Mouse (Mus musculus) lung, embryonic 15.5 days (tissue): ENCODE data around the gene Siva1. TPM values are rescaled to one million over a fixed set of nuclear protein-coding genes. Genes with fewer than 3 reads are reported as not detected.

Source experiments
- ATAC-seq: fragments of 200-750 bp; cut with Nextera tagmentation; 2 replicates; pipeline ENCODE4 v1.8.0; 2017; ENCODE audit warnings: moderate number of reproducible peaks, borderline replicate concordance; ENCODE audit not compliant: low FRiP score, low TSS enrichment; ENCODE audit errors: extremely low read depth
- H3K27ac ChIP-seq: fragments of 300-500 bp; sonication (generic); 2 replicates; pipeline ENCODE4 v1.5.1; 2015; ENCODE audit warnings: moderate library complexity, mild to moderate bottlenecking, inconsistent platforms
- H3K27me3 ChIP-seq: fragments of 300-500 bp; sonication (generic); 2 replicates; pipeline ENCODE4 v1.6.1; 2015; ENCODE audit warnings: inconsistent platforms
- H3K36me3 ChIP-seq: fragments of 300-500 bp; sonication (generic); 2 replicates; pipeline ENCODE4 v1.6.1; 2015; ENCODE audit warnings: inconsistent platforms
- H3K4me1 ChIP-seq: fragments of 300-500 bp; sonication (generic); 2 replicates; pipeline ENCODE4 v1.6.1; 2015; ENCODE audit warnings: inconsistent platforms
- H3K4me2 ChIP-seq: fragments of 300-500 bp; sonication (generic); 2 replicates; pipeline ENCODE4 v1.6.1; 2015; ENCODE audit warnings: inconsistent platforms, mild to moderate bottlenecking, moderate library complexity
- H3K4me3 ChIP-seq: fragments of 300-500 bp; sonication (generic); 2 replicates; pipeline ENCODE4 v1.5.1; 2015; ENCODE audit warnings: mild to moderate bottlenecking, inconsistent platforms
- H3K9ac ChIP-seq: fragments of 300-500 bp; sonication (generic); 2 replicates; pipeline ENCODE4 v1.6.1; 2015; ENCODE audit warnings: inconsistent platforms
- H3K9me3 ChIP-seq: fragments of 300-500 bp; sonication (generic); 2 replicates; pipeline ENCODE4 v1.6.1; 2016; ENCODE audit warnings: inconsistent platforms
- WGBS: fragments of 180-500 bp; shearing (Covaris S2); methylation state at CpG from one replicate; pipeline ENCODE4 v1.1.7; 2015; 5-methylcytosine and 5-hydroxymethylcytosine counted together
- polyA plus RNA-seq: library from polyadenylated mRNA; unstranded; fragments of >200 nt; fragmentation: Nextera tagmentation; extraction: Ambion mirVana; gene quantifications from 2 replicates; pipeline ENCODE4 v1.2.1, GENCODE M21; 2015

Gene Siva1
- polyA plus RNA-seq, 1 experiment from 2014 or later, result 232 TPM

- Histone ChIP-seq H3K9me3 (no peaks in the 10 kb centered on the region), H3K9ac (no peak overlapping the region), H3K4me2 (no peak overlapping the region), H3K27ac (peak overlapping the region; percentile 95), H3K27me3 (no peaks in the 10 kb centered on the region), H3K4me1 (peaks cover 83% of the 10 kb centered on the region), H3K36me3 (peaks cover 48% of the 10 kb centered on the region), H3K4me3 (no peak overlapping the region)
- no peak for ATAC-seq
- WGBS, result 53% methylated on average over 9 of the region's 9 CpGs
Observed at GRCm38 (mm10) chr12:112661851-112662250, 17.4 kb downstream of the Siva1 start.

- peak overlapping the region; percentile 89 for H3K27ac ChIP-seq
- H3K36me3 ChIP-seq, result peaks cover 44% of the 10 kb centered on the region
- ATAC-seq, result no peak
- no peaks in the 10 kb centered on the region for H3K9me3 ChIP-seq
- H3K4me1 ChIP-seq, result peaks cover 97% of the 10 kb centered on the region
- no peak overlapping the region for H3K4me3 ChIP-seq
- H3K4me2 ChIP-seq, result peak overlapping the region; percentile 9; the same call in 1 of the 2 replicates
- no peak overlapping the region for H3K9ac ChIP-seq
- H3K27me3 ChIP-seq, result no peaks in the 10 kb centered on the region
- WGBS, result 61% methylated on average over 11 of the region's 11 CpGs
Observed at GRCm38 (mm10) chr12:112663303-112663702, 18.8 kb downstream of the Siva1 start.

GRCm38 (mm10) chr12:112663716-112664115, 19.2 kb downstream of the Siva1 start:
- Histone ChIP-seq H3K27ac (peak overlapping the region; percentile 89), H3K4me3 (no peak overlapping the region), H3K9ac (no peak overlapping the region), H3K9me3 (no peaks in the 10 kb centered on the region), H3K4me1 (peaks cover 99% of the 10 kb centered on the region), H3K27me3 (no peaks in the 10 kb centered on the region), H3K36me3 (peaks cover 44% of the 10 kb centered on the region), H3K4me2 (peak overlapping the region; percentile 9; the same call in 1 of the 2 replicates)
- no peak for ATAC-seq
- WGBS, result 73% methylated on average over 12 of the region's 12 CpGs

GRCm38 (mm10) chr12:112664124-112664523, 19.6 kb downstream of the Siva1 start:
- Histone ChIP-seq H3K4me3 (no peak overlapping the region), H3K4me2 (0 out of 2 replicates have a peak overlapping the region, but pooled peaks have one; percentile 9), H3K9me3 (no peaks in the 10 kb centered on the region), H3K27me3 (no peaks in the 10 kb centered on the region), H3K27ac (peak overlapping the region; percentile 89), H3K36me3 (peaks cover 44% of the 10 kb centered on the region), H3K4me1 (peaks cover 99% of the 10 kb centered on the region), H3K9ac (no peak overlapping the region)
- WGBS, result 37% methylated on average over 2 of the region's 2 CpGs
- ATAC-seq, result no peak

GRCm38 (mm10) chr12:112664656-112665055, 20.2 kb downstream of the Siva1 start:
- no peak overlapping the region for H3K9ac ChIP-seq
- 36% methylated on average over 5 of the region's 5 CpGs for WGBS
- H3K27me3 ChIP-seq, result no peaks in the 10 kb centered on the region
- peak overlapping the region; percentile 28; the same call in 1 of the 2 replicates for H3K4me2 ChIP-seq
- no peaks in the 10 kb centered on the region for H3K9me3 ChIP-seq
- ATAC-seq, result no peak
- H3K27ac ChIP-seq, result peak overlapping the region; percentile 89
- H3K4me1 ChIP-seq, result peaks cover 97% of the 10 kb centered on the region
- peaks cover 44% of the 10 kb centered on the region for H3K36me3 ChIP-seq
- H3K4me3 ChIP-seq, result no peak overlapping the region

- peak overlapping the region; percentile 28 for H3K4me2 ChIP-seq
- peak overlapping the region; percentile 89 for H3K27ac ChIP-seq
- H3K4me1 ChIP-seq, result peaks cover 97% of the 10 kb centered on the region
- H3K36me3 ChIP-seq, result peaks cover 46% of the 10 kb centered on the region
- no peaks in the 10 kb centered on the region for H3K9me3 ChIP-seq
- ATAC-seq, result peak; percentile 12
- H3K27me3 ChIP-seq, result no peaks in the 10 kb centered on the region
- 9% methylated on average over 18 of the region's 18 CpGs for WGBS
- H3K9ac ChIP-seq, result no peak overlapping the region
- no peak overlapping the region for H3K4me3 ChIP-seq
Observed at GRCm38 (mm10) chr12:112665445-112665844, 21.0 kb downstream of the Siva1 start.

GRCm38 (mm10) chr12:112665881-112666544, 21.5 kb downstream of the Siva1 start:
- no peak; the same call in 1 of the 2 replicates for ATAC-seq
- 64% methylated on average over 9 of the region's 9 CpGs for WGBS
- no peak overlapping the region for H3K9ac ChIP-seq
- peak overlapping the region; percentile 28; the same call in 1 of the 2 replicates for H3K4me2 ChIP-seq
- H3K4me1 ChIP-seq, result peaks cover 97% of the 10 kb centered on the region
- no peaks in the 10 kb centered on the region for H3K9me3 ChIP-seq
- peaks cover 48% of the 10 kb centered on the region for H3K36me3 ChIP-seq
- no peak overlapping the region for H3K4me3 ChIP-seq
- H3K27ac ChIP-seq, result peak overlapping the region; percentile 89
- H3K27me3 ChIP-seq, result no peaks in the 10 kb centered on the region

- H3K9ac ChIP-seq, result no peak overlapping the region
- ATAC-seq, result no peak
- H3K27ac ChIP-seq, result peak overlapping the region; percentile 50
- H3K4me2 ChIP-seq, result no peak overlapping the region
- H3K9me3 ChIP-seq, result no peaks in the 10 kb centered on the region
- H3K36me3 ChIP-seq, result peaks cover 43% of the 10 kb centered on the region
- WGBS, result 58% methylated on average over 10 of the region's 10 CpGs
- H3K4me1 ChIP-seq, result peaks cover 97% of the 10 kb centered on the region
- H3K4me3 ChIP-seq, result no peak overlapping the region
- H3K27me3 ChIP-seq, result no peaks in the 10 kb centered on the region
Observed at GRCm38 (mm10) chr12:112667619-112668297, 23.3 kb downstream of the Siva1 start.

- Histone ChIP-seq H3K4me1 (peaks cover 86% of the 10 kb centered on the region), H3K9ac (no peak overlapping the region), H3K4me2 (peak overlapping the region; percentile 93), H3K36me3 (peaks cover 37% of the 10 kb centered on the region), H3K4me3 (no peak overlapping the region), H3K27ac (peak overlapping the region; percentile 31; the same call in 1 of the 2 replicates), H3K9me3 (no peaks in the 10 kb centered on the region), H3K27me3 (no peaks in the 10 kb centered on the region)
- WGBS, result 32% methylated on average over 9 of the region's 9 CpGs
- ATAC-seq, result no peak
Observed at GRCm38 (mm10) chr12:112670718-112671393, 26.4 kb downstream of the Siva1 start.

GRCm38 (mm10) chr12:112671891-112672290, 27.4 kb downstream of the Siva1 start:
- 67% methylated on average over 7 of the region's 7 CpGs for WGBS
- Histone ChIP-seq H3K9ac (peak overlapping the region; percentile 100), H3K27ac (peak overlapping the region; percentile 98; the same call in 1 of the 2 replicates), H3K9me3 (no peaks in the 10 kb centered on the region), H3K4me2 (peak overlapping the region; percentile 93), H3K27me3 (no peaks in the 10 kb centered on the region), H3K4me3 (peak overlapping the region; percentile 99), H3K36me3 (peaks cover 37% of the 10 kb centered on the region), H3K4me1 (peaks cover 80% of the 10 kb centered on the region)
- no peak for ATAC-seq

GRCm38 (mm10) chr12:112672744-112673575, 28.5 kb downstream of the Siva1 start:
- H3K4me1 ChIP-seq, result peaks cover 80% of the 10 kb centered on the region
- H3K9me3 ChIP-seq, result no peaks in the 10 kb centered on the region
- ATAC-seq, result peak; percentile 8; the same call in 1 of the 2 replicates
- peak overlapping the region; percentile 100 for H3K9ac ChIP-seq
- peaks cover 30% of the 10 kb centered on the region for H3K36me3 ChIP-seq
- peak overlapping the region; percentile 98 for H3K27ac ChIP-seq
- WGBS, result 2% methylated on average over 21 of the region's 21 CpGs
- peak overlapping the region; percentile 93 for H3K4me2 ChIP-seq
- H3K4me3 ChIP-seq, result peak overlapping the region; percentile 99
- no peaks in the 10 kb centered on the region; the same call in 1 of the 2 replicates for H3K27me3 ChIP-seq
